Mouse (Mus musculus): ENCODE data around the gene Scrn3. TPM values are rescaled to one million over a fixed set of nuclear protein-coding genes. Genes with fewer than 3 reads are reported as not detected.
A peak's percentile ranks its signal among the peaks of the same experiment; 100 is the strongest.

The Scrn3 gene
- total RNA-seq, 2 experiments from 2014 or later = 24.8 to 25.7 TPM

GRCm38 (mm10) chr2:73378326-73378725 lies 65.9 kb downstream of the Scrn3 start:
- DNase-seq (ENCODE audit: low spot score in 2 of 2) = no peak

- DNase-seq (ENCODE audit: low spot score in 2 of 2) = no peak
Observed at GRCm38 (mm10) chr2:73379656-73380055, 67.3 kb downstream of the Scrn3 start.

GRCm38 (mm10) chr2:73380298-73380975 lies 68.0 kb downstream of the Scrn3 start:
- no peak for DNase-seq (ENCODE audit: low spot score in 2 of 2)

- DNase-seq (ENCODE audit: low spot score in 2 of 2) = no peak
Observed at GRCm38 (mm10) chr2:73385172-73385571, 72.8 kb downstream of the Scrn3 start.

GRCm38 (mm10) chr2:73385641-73386355 lies 73.4 kb downstream of the Scrn3 start:
- no peak for DNase-seq (ENCODE audit: low spot score in 2 of 2)

- peak; percentile 98 to 99 for DNase-seq (ENCODE audit: low spot score in 2 of 2)
Observed at GRCm38 (mm10) chr2:73386356-73387046, 74.1 kb downstream of the Scrn3 start, which contains the start of gene Gpr155. TSS of gene Gpr155 (minus strand) at chr2:73386572.

Other genes with a start within 250 kb of the Scrn3 start
- 100 to 1,000 TPM; 100 to 106 TPM for gene Ola1, start 93.7 kb upstream of the Scrn3 start, total RNA-seq (2021)
- 1 to 10 TPM; 3.6 to 4.1 TPM for gene Sp9, start 40.7 kb upstream of the Scrn3 start, total RNA-seq (2021)
- gene Cir1, start 100 bp downstream of the Scrn3 start, total RNA-seq (2021) = 10 to 100 TPM; 25.6 to 28.3 TPM
- gene Gpr155, start 74.0 kb downstream of the Scrn3 start, total RNA-seq (2021) = 10 to 100 TPM; 37.6 to 39.4 TPM
- 1 to 10 TPM; 7.9 to 9.4 TPM for gene Wipf1, start 217.1 kb downstream of the Scrn3 start, total RNA-seq (2021)

All from left cerebral cortex, adult 18-20 months (tissue).